Mouse (Mus musculus) small intestine, adult 2 months (tissue): ENCODE measurements around the gene Tmem268. TPM values are rescaled to one million over a fixed set of nuclear protein-coding genes. Genes with fewer than 3 reads are reported as not detected.

Experiments
- H3K27ac ChIP-seq: fragments of 200-500 bp; 2 replicates; pipeline ENCODE4 v1.5.1; 2012; ENCODE audit warnings: low read depth, low read length, control low read depth, inconsistent platforms; ENCODE audit not compliant: insufficient read depth
- H3K27me3 ChIP-seq: fragments of 200-500 bp; 2 replicates; pipeline ENCODE4 v1.6.1; 2012; ENCODE audit warnings: mild to moderate bottlenecking, moderate library complexity, low read length, inconsistent platforms; ENCODE audit not compliant: control insufficient read depth, insufficient read depth
- H3K36me3 ChIP-seq: fragments of 200-500 bp; 2 replicates; pipeline ENCODE4 v1.6.1; 2012; ENCODE audit warnings: mild to moderate bottlenecking, low read length, control low read depth, inconsistent platforms; ENCODE audit not compliant: control insufficient read depth, insufficient read depth
- H3K4me1 ChIP-seq: fragments of 200-500 bp; 2 replicates; pipeline ENCODE4 v1.6.1; 2012; ENCODE audit warnings: low read length, inconsistent platforms, mixed read lengths; ENCODE audit not compliant: control insufficient read depth, insufficient read depth, insufficient read length
- H3K4me3 ChIP-seq: fragments of 200-500 bp; 2 replicates; pipeline ENCODE4 v1.5.1; 2012; ENCODE audit warnings: low read depth, mild to moderate bottlenecking, control low read depth, inconsistent platforms, low read length, moderate library complexity
- CTCF ChIP-seq: fragments of 200-500 bp; IDR thresholded peaks from 2 replicates; pipeline ENCODE4 v1.5.1; 2012; ENCODE audit warnings: low read depth, mild to moderate bottlenecking, control low read depth, inconsistent platforms, low read length, moderate library complexity, mixed read lengths; ENCODE audit not compliant: insufficient replicate concordance, insufficient read length; ENCODE audit errors: extremely low read depth
- POLR2A ChIP-seq: fragments of 200-500 bp; IDR thresholded peaks from 2 replicates; pipeline ENCODE4 v1.6.1; 2012; ENCODE audit warnings: low read depth, mild to moderate bottlenecking, control low read depth, inconsistent platforms, low read length, moderate library complexity
- WGBS: fragments of 180-500 bp; shearing (Covaris S2); methylation state at CpG from one replicate; pipeline ENCODE4 v1.1.7; 2018; 5-methylcytosine and 5-hydroxymethylcytosine counted together
- polyA plus RNA-seq: library from polyadenylated mRNA; depleted of rRNA; stranded (reverse); fragments of >200 nt; gene quantifications from 2 replicates; pipeline ENCODE4 v1.2.3, GENCODE M21; 2012

Tmem268 gene
- polyA plus RNA-seq, 1 experiment: 10.8 TPM

GRCm38 (mm10) chr4:63585216-63585615 is 26.6 kb downstream of the Tmem268 start:
- Histone ChIP-seq H3K27me3 (no peaks in the 10 kb centered on the region), H3K27ac (no peak overlapping the region), H3K36me3 (peaks cover 23% of the 10 kb centered on the region), H3K4me1 (no peaks in the 10 kb centered on the region), H3K4me3 (no peak overlapping the region)
- WGBS: 95% methylated on average over 10 of the region's 10 CpGs
- TF ChIP-seq CTCF (no peak), POLR2A (no peak)

- Histone ChIP-seq H3K36me3 (peaks cover 18% of the 10 kb centered on the region), H3K4me1 (no peaks in the 10 kb centered on the region), H3K27me3 (no peaks in the 10 kb centered on the region), H3K27ac (no peak overlapping the region), H3K4me3 (no peak overlapping the region)
- TF ChIP-seq CTCF (no peak), POLR2A (no peak)
- 84% methylated on average over 2 of the region's 2 CpGs for WGBS
Observed at GRCm38 (mm10) chr4:63586240-63586639, 27.7 kb downstream of the Tmem268 start.

GRCm38 (mm10) chr4:63589987-63590386 is 31.4 kb downstream of the Tmem268 start:
- no peak for TF ChIP-seq POLR2A
- no peaks in the 10 kb centered on the region for H3K36me3 ChIP-seq
- H3K27me3 ChIP-seq: no peaks in the 10 kb centered on the region
- H3K4me1 ChIP-seq: peaks cover 11% of the 10 kb centered on the region; the same call in 1 of the 2 replicates
- WGBS: 73% methylated on average over 7 of the region's 7 CpGs
- no peak overlapping the region for H3K4me3 ChIP-seq
- no peak overlapping the region for H3K27ac ChIP-seq

- Histone ChIP-seq H3K4me3 (no peak overlapping the region), H3K36me3 (no peaks in the 10 kb centered on the region), H3K4me1 (peaks cover 15% of the 10 kb centered on the region; the same call in 1 of the 2 replicates), H3K27ac (no peak overlapping the region), H3K27me3 (no peaks in the 10 kb centered on the region)
- TF ChIP-seq CTCF: no peak
- no peak for TF ChIP-seq POLR2A
- 33% methylated on average over 4 of the region's 4 CpGs for WGBS
Observed at GRCm38 (mm10) chr4:63590538-63590937, 32.0 kb downstream of the Tmem268 start.

GRCm38 (mm10) chr4:63594459-63595110 is 36.0 kb downstream of the Tmem268 start:
- Histone ChIP-seq H3K27me3 (no peaks in the 10 kb centered on the region), H3K27ac (0 out of 2 replicates have a peak overlapping the region, but pooled peaks have one; percentile 11), H3K36me3 (no peaks in the 10 kb centered on the region), H3K4me1 (peaks cover 23% of the 10 kb centered on the region; the same call in 1 of the 2 replicates), H3K4me3 (no peak overlapping the region)
- WGBS: 33% methylated on average over 5 of the region's 5 CpGs
- no peak for TF ChIP-seq CTCF
- no peak for TF ChIP-seq POLR2A

GRCm38 (mm10) chr4:63595259-63595658 is 36.7 kb downstream of the Tmem268 start:
- peaks cover 23% of the 10 kb centered on the region; the same call in 1 of the 2 replicates for H3K4me1 ChIP-seq
- no peaks in the 10 kb centered on the region for H3K27me3 ChIP-seq
- H3K27ac ChIP-seq: no peak overlapping the region
- no peak overlapping the region for H3K4me3 ChIP-seq
- 17% methylated on average over 10 of the region's 10 CpGs for WGBS
- H3K36me3 ChIP-seq: no peaks in the 10 kb centered on the region
- no peak for TF ChIP-seq CTCF
- no peak for TF ChIP-seq POLR2A

GRCm38 (mm10) chr4:63596010-63596409 is 37.4 kb downstream of the Tmem268 start:
- TF ChIP-seq POLR2A (no peak), CTCF (no peak)
- Histone ChIP-seq H3K27ac (no peak overlapping the region; the same call in 1 of the 2 replicates), H3K4me3 (no peak overlapping the region), H3K27me3 (no peaks in the 10 kb centered on the region), H3K4me1 (peaks cover 24% of the 10 kb centered on the region; the same call in 1 of the 2 replicates), H3K36me3 (no peaks in the 10 kb centered on the region)
- 30% methylated on average over 4 of the region's 4 CpGs for WGBS
